Mouse (Mus musculus) thymus, adult 18-20 months (tissue): ENCODE results near the gene Rab3ip.
A peak's percentile ranks its signal among the peaks of the same experiment; 100 is the strongest.

Source experiments
- DNase-seq, 2 experiments: peaks; one replicate each; pipeline ENCODE4 v3.0.0; 2022; ENCODE audit warnings: mixed read lengths in 2 of 2

The Rab3ip gene

GRCm38 (mm10) chr10:116919368-116920317 is 30.9 kb downstream of the Rab3ip start:
- DNase-seq, result peak; percentile 28 to 56

GRCm38 (mm10) chr10:116916581-116916980 is 34.0 kb downstream of the Rab3ip start:
- peak; percentile 27 to 42 for DNase-seq

DNA sequence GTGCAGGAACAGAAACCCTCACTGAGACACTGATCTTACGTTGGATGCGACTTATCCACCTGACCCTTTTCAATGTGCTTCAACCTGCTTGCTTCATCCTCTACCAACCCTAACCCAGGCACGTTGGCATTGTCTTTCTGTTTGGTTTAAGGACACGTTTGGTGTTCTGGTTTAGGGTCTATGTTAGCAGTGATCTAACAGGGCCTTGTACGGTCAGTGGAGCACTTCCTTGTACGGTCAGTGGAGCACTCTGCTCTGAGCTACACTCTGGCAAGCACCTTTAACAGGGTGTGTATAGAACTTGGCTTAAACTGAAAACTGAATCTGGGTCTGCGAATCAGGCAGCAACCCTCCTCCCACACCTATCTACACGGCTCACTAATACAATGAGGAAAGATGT is 35.3 kb downstream of the Rab3ip start:
- DNase-seq, result no peak

- no peak for DNase-seq
Observed at GRCm38 (mm10) chr10:116914586-116914985, 36.0 kb downstream of the Rab3ip start.

GRCm38 (mm10) chr10:116913647-116914273 is 36.8 kb downstream of the Rab3ip start:
- DNase-seq, result no peak

DNA sequence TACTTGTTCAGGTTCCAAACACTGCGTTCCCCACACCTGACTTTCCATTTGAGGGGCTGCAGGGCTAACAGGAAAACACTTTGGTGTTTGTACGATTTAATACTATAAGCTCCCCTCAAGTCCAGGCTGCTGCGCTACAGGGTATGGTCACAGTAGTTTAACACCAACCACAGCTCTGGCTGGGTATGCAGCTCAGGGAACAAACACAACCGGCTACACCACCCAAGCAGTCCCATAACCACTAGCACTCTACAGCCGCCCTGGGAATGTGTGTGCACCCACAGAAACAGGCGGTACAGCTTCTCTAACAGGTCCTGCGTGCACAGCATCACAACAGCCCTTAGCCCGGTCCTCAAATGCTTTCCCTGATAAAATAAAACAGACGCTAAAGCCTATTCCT is 37.7 kb downstream of the Rab3ip start:
- DNase-seq, result no peak

GRCm38 (mm10) chr10:116908901-116909642 is 41.5 kb downstream of the Rab3ip start:
- DNase-seq, result no peak

DNA sequence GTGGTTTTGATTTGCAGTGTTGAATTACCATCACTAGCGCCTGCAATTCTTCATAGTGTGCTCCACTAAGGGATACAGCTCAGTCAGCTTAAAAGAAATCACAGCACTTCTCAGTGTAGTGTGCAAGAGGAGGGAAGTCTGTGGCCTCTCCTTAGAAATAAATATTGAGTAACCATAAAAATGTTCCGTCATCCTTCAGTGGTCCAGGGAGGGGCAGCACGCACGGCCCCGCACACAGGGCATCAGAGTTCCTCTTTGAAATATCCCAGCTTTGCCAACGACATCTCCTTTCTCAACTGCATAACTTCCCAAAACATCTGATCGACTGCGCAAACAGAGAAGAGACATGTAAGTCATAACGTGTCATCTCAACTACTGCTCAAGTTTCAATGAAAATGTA is 43.8 kb downstream of the Rab3ip start:
- DNase-seq, result no peak

DNA sequence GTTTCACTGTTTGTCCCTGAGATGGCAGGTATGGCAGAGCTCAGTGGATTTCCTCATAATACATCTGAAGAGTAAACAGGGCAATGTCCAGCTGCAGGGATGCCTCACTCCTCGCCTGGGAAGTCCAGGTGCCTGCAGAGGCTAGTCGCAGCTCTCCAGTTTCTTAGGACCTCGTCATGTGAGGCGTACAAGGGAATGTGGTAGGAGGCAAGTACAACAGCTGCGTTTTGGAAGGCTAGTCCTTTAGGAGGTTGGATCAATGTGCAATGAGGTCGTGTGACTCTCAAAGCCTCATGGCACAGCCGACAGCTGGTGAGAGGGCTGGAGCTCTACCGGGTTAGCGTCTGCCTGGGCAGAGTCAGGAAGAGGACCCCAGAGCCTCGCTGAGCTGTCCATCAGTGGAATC is 46.1 kb downstream of the Rab3ip start:
- DNase-seq, result no peak

DNA sequence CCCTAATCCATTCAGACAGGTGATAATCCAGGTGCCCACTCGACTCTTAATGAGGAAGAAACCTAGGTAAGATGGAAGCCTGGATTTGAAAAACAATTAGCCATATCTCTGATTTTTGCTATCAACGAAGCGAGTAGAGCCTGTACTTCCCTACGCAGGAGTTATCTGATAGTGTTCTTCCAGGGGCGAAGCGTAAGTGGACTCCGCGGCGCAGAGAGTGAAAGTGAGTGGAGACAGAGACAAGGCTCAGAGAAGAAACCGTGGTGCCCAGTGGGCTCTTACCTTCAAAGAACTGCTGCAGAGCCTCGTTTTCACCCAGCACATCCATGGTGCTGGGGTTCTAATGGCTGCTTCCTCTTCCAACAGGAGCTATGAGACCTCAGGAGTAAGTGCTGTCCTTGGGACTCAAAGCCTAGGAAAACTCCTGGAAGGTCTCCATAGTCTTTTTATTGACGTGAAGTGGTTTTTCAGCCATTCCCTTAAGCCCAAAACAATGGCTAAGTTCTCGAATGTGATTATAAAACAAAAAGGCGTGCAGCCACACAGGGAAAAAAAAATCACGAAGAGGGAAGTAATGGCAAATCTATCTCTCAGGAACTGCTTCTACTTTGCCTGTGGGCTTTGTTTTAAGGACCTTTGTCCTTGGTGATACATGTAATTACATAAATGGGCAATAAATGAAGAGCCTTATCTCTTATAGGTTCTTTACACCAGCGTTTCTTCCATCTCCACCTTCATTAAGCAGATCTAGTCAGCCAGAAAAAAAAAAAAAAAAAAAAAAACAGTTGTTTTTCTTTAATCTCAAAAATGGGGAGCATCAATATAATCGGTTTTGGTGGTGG is 54.0 kb downstream of the Rab3ip start, which contains the start of gene Myrfl:
Myrfl (minus strand) TSS at position 584 of the 842 bp plus-strand sequence.
- DNase-seq, result no peak

GRCm38 (mm10) chr10:116895108-116895833 is 55.3 kb downstream of the Rab3ip start:
- no peak for DNase-seq

GRCm38 (mm10) chr10:116894540-116894939 is 56.0 kb downstream of the Rab3ip start:
- DNase-seq, result no peak

DNA sequence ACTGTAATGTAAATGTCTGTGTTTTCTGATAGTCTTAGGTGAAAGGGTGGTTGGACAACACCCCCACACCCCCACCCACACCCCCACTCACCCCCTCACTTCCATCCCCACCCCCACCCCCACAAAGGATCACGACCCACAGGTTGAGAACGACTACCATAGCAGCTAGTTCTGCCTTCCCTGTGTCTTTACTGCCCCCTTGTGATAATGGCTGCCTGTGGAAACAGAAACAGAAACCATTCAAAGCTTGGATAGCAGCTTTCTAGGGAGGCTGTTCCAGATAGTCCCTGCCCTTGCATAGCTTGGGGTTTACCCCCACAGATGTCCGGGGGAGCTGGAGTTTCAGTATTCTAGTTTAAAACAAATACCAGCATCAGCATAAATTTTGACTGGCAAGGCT is 56.8 kb downstream of the Rab3ip start:
- no peak for DNase-seq

GRCm38 (mm10) chr10:116890587-116890986 is 60.0 kb downstream of the Rab3ip start:
- DNase-seq, result no peak

- DNase-seq, result no peak
Observed at GRCm38 (mm10) chr10:116884552-116884951, 66.0 kb downstream of the Rab3ip start.

DNA sequence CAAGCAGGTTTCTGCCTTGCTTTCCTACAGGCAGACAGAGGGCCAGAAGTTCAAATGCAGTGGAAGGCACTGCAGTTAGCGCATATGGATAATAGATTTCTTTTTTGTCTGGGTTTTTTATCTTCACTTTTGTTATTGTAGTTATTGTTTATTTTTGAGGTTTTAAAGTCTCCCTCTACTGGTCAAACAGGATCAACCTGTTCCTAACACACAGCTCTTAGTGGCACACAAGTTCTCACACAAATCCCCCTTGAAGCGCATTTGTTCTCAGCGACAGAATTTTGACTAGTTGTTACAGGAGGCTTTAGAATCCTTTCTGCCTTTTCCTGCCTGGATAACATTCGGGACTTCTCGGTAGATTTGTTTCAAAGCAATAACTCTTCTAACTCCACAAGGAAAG is 67.0 kb downstream of the Rab3ip start:
- DNase-seq, result no peak

- no peak for DNase-seq
Observed at GRCm38 (mm10) chr10:116877436-116877835, 73.1 kb downstream of the Rab3ip start.

DNA sequence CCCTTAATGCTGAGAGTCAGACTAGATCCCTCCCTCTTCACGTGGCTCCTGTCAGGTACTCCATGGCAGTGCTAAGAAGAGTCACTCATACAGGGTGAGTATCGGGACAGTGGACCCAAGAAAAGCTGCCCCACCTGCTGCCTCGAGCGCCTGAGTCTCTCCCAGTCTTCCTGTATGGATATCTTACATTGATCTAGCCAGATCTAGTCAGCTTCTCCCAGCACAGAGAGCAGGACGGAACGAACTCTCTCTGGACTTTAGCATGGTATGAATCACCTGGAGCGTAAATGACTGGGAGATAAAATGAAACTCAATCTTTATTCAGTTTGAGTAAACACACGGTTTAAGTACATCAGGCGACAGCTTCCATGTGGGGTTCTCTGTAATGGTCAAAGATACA is 76.1 kb downstream of the Rab3ip start:
- DNase-seq, result no peak

DNA sequence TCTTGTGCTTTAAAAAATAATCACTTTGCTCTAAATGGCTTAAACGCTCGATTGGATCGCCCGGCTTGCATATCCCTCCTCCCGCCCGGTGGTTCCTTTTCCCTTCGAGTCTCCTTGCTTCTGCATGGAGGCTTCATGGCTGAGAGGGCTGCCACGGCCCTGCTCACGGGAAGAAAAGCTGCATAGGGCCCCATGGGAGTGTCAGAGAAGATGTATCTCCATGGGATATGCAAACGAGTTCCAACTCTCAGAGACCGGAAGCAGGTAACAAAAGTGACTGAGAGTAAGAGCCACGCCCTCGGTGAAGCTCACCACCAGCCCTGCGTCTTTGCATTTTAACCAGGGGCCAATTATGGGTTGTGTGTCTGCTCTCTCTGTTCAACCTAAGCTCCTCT is 78.6 kb downstream of the Rab3ip start:
- no peak for DNase-seq

GRCm38 (mm10) chr10:116871329-116872015 is 79.1 kb downstream of the Rab3ip start:
- no peak for DNase-seq

GRCm38 (mm10) chr10:116870819-116871218 is 79.8 kb downstream of the Rab3ip start:
- no peak for DNase-seq
